Mouse (Mus musculus): Measurements from ENCODE around the gene Gtf2ird1. TPM values are rescaled to one million over a fixed set of nuclear protein-coding genes. Genes with fewer than 3 reads are reported as not detected.
"Not testable (repeated sequence)": the region's sequence is repeated elsewhere in the genome, so short reads cannot be mapped to it uniquely, and the experiment has no call there.

Gtf2ird1 gene
- polyA plus RNA-seq, 1 experiment = 9.6 TPM

- Histone ChIP-seq H3K4me1 (ENCODE audit: control insufficient read depth, insufficient read depth, low read length) (no peaks in the 10 kb centered on the region), H3K27ac (ENCODE audit: insufficient read depth, low read depth, low read length) (no peak overlapping the region), H3K4me3 (ENCODE audit: insufficient read depth, low read length) (no peak overlapping the region)
- TF ChIP-seq POLR2A (IDR thresholded peaks at IDR 0.05; ENCODE audit: borderline replicate concordance, low read depth, low read length) = no peak
- peak; percentile 70 for TF ChIP-seq CTCF (IDR thresholded peaks at IDR 0.05; ENCODE audit: low read depth, low read length)
Observed at GRCm38 (mm10) chr5:134491712-134492417, 35.3 kb upstream of the Gtf2ird1 start.

- TF ChIP-seq POLR2A (IDR thresholded peaks at IDR 0.05; ENCODE audit: borderline replicate concordance, low read depth, low read length) (no peak), CTCF (IDR thresholded peaks at IDR 0.05; ENCODE audit: low read depth, low read length) (no peak)
- Histone ChIP-seq H3K27ac (ENCODE audit: insufficient read depth, low read depth, low read length) (no peak overlapping the region), H3K4me3 (ENCODE audit: insufficient read depth, low read length) (no peak overlapping the region), H3K4me1 (ENCODE audit: control insufficient read depth, insufficient read depth, low read length) (no peaks in the 10 kb centered on the region)
Observed at GRCm38 (mm10) chr5:134491206-134491605, 34.7 kb upstream of the Gtf2ird1 start.

GRCm38 (mm10) chr5:134490465-134490864, 33.9 kb upstream of the Gtf2ird1 start:
- Histone ChIP-seq H3K4me1 (ENCODE audit: control insufficient read depth, insufficient read depth, low read length) (no peaks in the 10 kb centered on the region), H3K4me3 (ENCODE audit: insufficient read depth, low read length) (no peak overlapping the region), H3K27ac (ENCODE audit: insufficient read depth, low read depth, low read length) (no peak overlapping the region)
- no peak for TF ChIP-seq POLR2A (IDR thresholded peaks at IDR 0.05; ENCODE audit: borderline replicate concordance, low read depth, low read length)
- peak; percentile 57; the same call in 1 of the 2 replicates for TF ChIP-seq CTCF (IDR thresholded peaks at IDR 0.05; ENCODE audit: low read depth, low read length)

GRCm38 (mm10) chr5:134489583-134489982, 33.1 kb upstream of the Gtf2ird1 start:
- H3K4me3 ChIP-seq (ENCODE audit: insufficient read depth, low read length) = no peak overlapping the region
- no peak for TF ChIP-seq CTCF (IDR thresholded peaks at IDR 0.05; ENCODE audit: low read depth, low read length)
- TF ChIP-seq POLR2A (IDR thresholded peaks at IDR 0.05; ENCODE audit: borderline replicate concordance, low read depth, low read length) = no peak
- no peak overlapping the region for H3K27ac ChIP-seq (ENCODE audit: insufficient read depth, low read depth, low read length)
- H3K4me1 ChIP-seq (ENCODE audit: control insufficient read depth, insufficient read depth, low read length) = no peaks in the 10 kb centered on the region

GRCm38 (mm10) chr5:134488596-134488995, 32.1 kb upstream of the Gtf2ird1 start:
- Histone ChIP-seq H3K4me3 (ENCODE audit: insufficient read depth, low read length) (no peak overlapping the region), H3K27ac (ENCODE audit: insufficient read depth, low read depth, low read length) (no peak overlapping the region), H3K4me1 (ENCODE audit: control insufficient read depth, insufficient read depth, low read length) (no peaks in the 10 kb centered on the region)
- TF ChIP-seq POLR2A (IDR thresholded peaks at IDR 0.05; ENCODE audit: borderline replicate concordance, low read depth, low read length) = no peak
- no peak for TF ChIP-seq CTCF (IDR thresholded peaks at IDR 0.05; ENCODE audit: low read depth, low read length)

GRCm38 (mm10) chr5:134488042-134488441, 31.5 kb upstream of the Gtf2ird1 start:
- no peaks in the 10 kb centered on the region for H3K4me1 ChIP-seq (ENCODE audit: control insufficient read depth, insufficient read depth, low read length)
- TF ChIP-seq CTCF (IDR thresholded peaks at IDR 0.05; ENCODE audit: low read depth, low read length) (no peak), POLR2A (IDR thresholded peaks at IDR 0.05; ENCODE audit: borderline replicate concordance, low read depth, low read length) (no peak)

GRCm38 (mm10) chr5:134485900-134486665, 29.6 kb upstream of the Gtf2ird1 start:
- peak; percentile 72 for TF ChIP-seq CTCF (IDR thresholded peaks at IDR 0.05; ENCODE audit: low read depth, low read length)
- TF ChIP-seq POLR2A (IDR thresholded peaks at IDR 0.05; ENCODE audit: borderline replicate concordance, low read depth, low read length) = no peak
- no peak overlapping the region for H3K27ac ChIP-seq (ENCODE audit: insufficient read depth, low read depth, low read length)
- no peak overlapping the region for H3K4me3 ChIP-seq (ENCODE audit: insufficient read depth, low read length)
- no peaks in the 10 kb centered on the region for H3K4me1 ChIP-seq (ENCODE audit: control insufficient read depth, insufficient read depth, low read length)

More at GRCm38 (mm10) chr5:134488042-134488441, 31.5 kb upstream of the Gtf2ird1 start:
- no peak overlapping the region for H3K4me3 ChIP-seq (ENCODE audit: insufficient read depth, low read length)
- H3K27ac ChIP-seq (ENCODE audit: insufficient read depth, low read depth, low read length) = no peak overlapping the region

GRCm38 (mm10) chr5:134485183-134485730, 28.7 kb upstream of the Gtf2ird1 start:
- H3K4me1 ChIP-seq (ENCODE audit: control insufficient read depth, insufficient read depth, low read length) = no peaks in the 10 kb centered on the region
- TF ChIP-seq CTCF (IDR thresholded peaks at IDR 0.05; ENCODE audit: low read depth, low read length) (no peak), POLR2A (IDR thresholded peaks at IDR 0.05; ENCODE audit: borderline replicate concordance, low read depth, low read length) (no peak)
- H3K4me3 ChIP-seq (ENCODE audit: insufficient read depth, low read length) = no peak overlapping the region
- no peak overlapping the region for H3K27ac ChIP-seq (ENCODE audit: insufficient read depth, low read depth, low read length)

GRCm38 (mm10) chr5:134483291-134483690, 26.8 kb upstream of the Gtf2ird1 start:
- Histone ChIP-seq H3K4me3 (ENCODE audit: insufficient read depth, low read length) (no peak overlapping the region), H3K27ac (ENCODE audit: insufficient read depth, low read depth, low read length) (no peak overlapping the region), H3K4me1 (ENCODE audit: control insufficient read depth, insufficient read depth, low read length) (no peaks in the 10 kb centered on the region)
- TF ChIP-seq CTCF (IDR thresholded peaks at IDR 0.05; ENCODE audit: low read depth, low read length) = no peak

GRCm38 (mm10) chr5:134482331-134482730, 25.8 kb upstream of the Gtf2ird1 start:
- H3K27ac ChIP-seq (ENCODE audit: insufficient read depth, low read depth, low read length) = no peak overlapping the region
- no peak overlapping the region for H3K4me3 ChIP-seq (ENCODE audit: insufficient read depth, low read length)
- TF ChIP-seq CTCF (IDR thresholded peaks at IDR 0.05; ENCODE audit: low read depth, low read length) = no peak
- TF ChIP-seq POLR2A (IDR thresholded peaks at IDR 0.05; ENCODE audit: borderline replicate concordance, low read depth, low read length) = no peak
- H3K4me1 ChIP-seq (ENCODE audit: control insufficient read depth, insufficient read depth, low read length) = no peaks in the 10 kb centered on the region

GRCm38 (mm10) chr5:134478886-134479285, 22.4 kb upstream of the Gtf2ird1 start:
- not testable (repeated sequence) for H3K27ac ChIP-seq (ENCODE audit: insufficient read depth, low read depth, low read length); H3K4me3 ChIP-seq (ENCODE audit: insufficient read depth, low read length); H3K4me1 ChIP-seq (ENCODE audit: control insufficient read depth, insufficient read depth, low read length)

- not testable (repeated sequence) for H3K4me1 ChIP-seq (ENCODE audit: control insufficient read depth, insufficient read depth, low read length); H3K27ac ChIP-seq (ENCODE audit: insufficient read depth, low read depth, low read length)
Observed at GRCm38 (mm10) chr5:134475686-134476085, 19.2 kb upstream of the Gtf2ird1 start.

More at GRCm38 (mm10) chr5:134475686-134476085, 19.2 kb upstream of the Gtf2ird1 start:
- H3K4me3 ChIP-seq (ENCODE audit: insufficient read depth, low read length) = not testable (repeated sequence)

Measured in bone marrow macrophage, adult 2 months (primary cell).